ENCODE assay signal across 30 mouse cellular contexts in the genomic region with DNA sequence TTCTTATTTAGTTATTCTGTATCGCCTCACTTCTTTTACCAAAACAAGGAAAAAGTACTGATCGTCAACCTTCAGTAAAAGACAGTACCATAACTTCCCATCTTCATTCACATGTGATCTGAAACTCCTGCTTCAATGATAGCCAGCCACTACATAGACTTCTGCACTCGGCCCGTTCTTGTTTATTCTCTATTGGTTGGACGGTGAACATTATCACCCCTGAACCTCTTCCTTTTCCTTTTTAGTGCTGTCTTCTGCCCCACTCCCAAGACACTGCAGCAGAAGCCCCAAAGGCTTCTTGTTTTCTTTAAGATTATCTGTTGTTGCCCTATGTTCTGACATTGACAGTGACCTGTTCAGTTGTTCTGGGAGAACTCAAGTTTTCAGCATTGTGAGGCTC. TPM values are rescaled to one million over a fixed set of nuclear protein-coding genes. Genes with fewer than 3 reads are reported as not detected.
DNase-seq lines count a peak whose midpoint lies in the region; ATAC-seq and TF ChIP-seq lines count a peak whose summit lies in the region.
"Had no signal": no experiment of that assay in that cellular context is flagged by ENCODE, and none has a peak within 500 bp of the region (broad histone marks: within the 10 kb centered on the region; RNA-seq: fewer than 3 reads in every experiment).

No protein-coding gene starts in this region.

- no peaks in the 10 kb centered on the region for H3K9me3 ChIP-seq in heart, embryonic 10.5 days
- no peaks in the 10 kb centered on the region for H3K9me3 ChIP-seq in liver, embryonic 13.5 days (replicated peaks)
- H3K9me3 ChIP-seq in liver, embryonic 11.5 days (ENCODE audit: control insufficient read depth, low read length), result no peaks in the 10 kb centered on the region
- no peaks in the 10 kb centered on the region for H3K9me3 ChIP-seq in MEL (replicated peaks; ENCODE audit: insufficient read depth, low read length)
- no peaks in the 10 kb centered on the region for H3K9me3 ChIP-seq in liver, embryonic 15.5 days (replicated peaks)
- H3K9me3 ChIP-seq: embryonic facial prominence, embryonic 13.5 days; embryonic facial prominence, embryonic 15.5 days; forebrain, embryonic 10.5 days; forebrain, embryonic 12.5 days had no signal

- H3K4me1 ChIP-seq in heart, embryonic 10.5 days, result no peaks in the 10 kb centered on the region; the same call in 1 of the 2 replicates
- peaks cover 41% of the 10 kb centered on the region for H3K4me1 ChIP-seq in liver, embryonic 13.5 days (replicated peaks)
- H3K4me1 ChIP-seq in liver, embryonic 11.5 days (replicated peaks; ENCODE audit: control insufficient read depth, insufficient read depth, low read length), result 0 out of 2 replicates have a peak, but pooled peaks cover 4% of the 10 kb centered on the region
- peaks cover 19 to 25% of the 10 kb centered on the region in 2 experiments for H3K4me1 ChIP-seq in MEL (ENCODE audit: control insufficient read depth in 1 of 2, insufficient read depth in 2 of 2, low read length in 2 of 2)
- H3K4me1 ChIP-seq in liver, embryonic 15.5 days (replicated peaks), result peaks cover 42% of the 10 kb centered on the region
- H3K4me1 ChIP-seq: embryonic facial prominence, embryonic 13.5 days; embryonic facial prominence, embryonic 15.5 days; forebrain, embryonic 10.5 days; forebrain, embryonic 12.5 days had no signal

- H3K27me3 ChIP-seq in heart, embryonic 10.5 days (ENCODE audit: insufficient read depth, poor library complexity, severe bottlenecking), result no peaks in the 10 kb centered on the region
- H3K27me3 ChIP-seq in liver, embryonic 13.5 days, result no peaks in the 10 kb centered on the region
- no peaks in the 10 kb centered on the region for H3K27me3 ChIP-seq in liver, embryonic 11.5 days (replicated peaks; ENCODE audit: control insufficient read depth, insufficient read depth, low read length)
- no peaks in the 10 kb centered on the region for H3K27me3 ChIP-seq in MEL (ENCODE audit: control insufficient read depth in 1 of 2, insufficient read depth in 2 of 2, low read length in 2 of 2)
- H3K27me3 ChIP-seq in liver, embryonic 15.5 days, result no peaks in the 10 kb centered on the region
- H3K27me3 ChIP-seq: embryonic facial prominence, embryonic 13.5 days; embryonic facial prominence, embryonic 15.5 days; forebrain, embryonic 12.5 days; Patski had no signal

- no peaks in the 10 kb centered on the region for H3K79me2 ChIP-seq in MEL (ENCODE audit: control insufficient read depth, insufficient read depth, low read length, poor library complexity)

- WGBS in heart, embryonic 10.5 days, result 79% methylated on average over 5 of the region's 5 CpGs
- 51% methylated on average over 5 of the region's 5 CpGs for WGBS in liver, embryonic 13.5 days (ENCODE audit: insufficient replicate concordance)
- 63% methylated on average over 5 of the region's 5 CpGs for WGBS in liver, embryonic 11.5 days
- WGBS in liver, embryonic 15.5 days (ENCODE audit: insufficient replicate concordance), result 48% methylated on average over 5 of the region's 5 CpGs

- no peak for TF ChIP-seq POLR2A in MEL (IDR thresholded peaks at IDR 0.05; ENCODE audit: control insufficient read depth in 1 of 2, insufficient read depth in 1 of 2, low read depth in 1 of 2, low read length in 2 of 2, poor library complexity in 1 of 2)

- H3K9ac ChIP-seq in liver, embryonic 13.5 days, result peak overlapping the region; percentile 30; the same call in 1 of the 2 replicates
- H3K9ac ChIP-seq in liver, embryonic 11.5 days (ENCODE audit: low read depth, low read length), result no peak overlapping the region
- H3K9ac ChIP-seq in MEL (ENCODE audit: control insufficient read depth, low read depth, low read length, poor library complexity, severe bottlenecking), result no peak overlapping the region
- no peak overlapping the region; the same call in 1 of the 2 replicates for H3K9ac ChIP-seq in liver, embryonic 15.5 days
- H3K9ac ChIP-seq: embryonic facial prominence, embryonic 13.5 days; embryonic facial prominence, embryonic 15.5 days; forebrain, embryonic 12.5 days had no signal

- TF ChIP-seq EP300 in MEL (IDR thresholded peaks at IDR 0.05; ENCODE audit: low read depth in 1 of 2, low read length in 2 of 2), result no peak

- no peak overlapping the region for H3K4me3 ChIP-seq in heart, embryonic 10.5 days
- no peak overlapping the region for H3K4me3 ChIP-seq in liver, embryonic 13.5 days (replicated peaks)
- no peak overlapping the region for H3K4me3 ChIP-seq in liver, embryonic 11.5 days (ENCODE audit: low read depth, low read length)
- no peak overlapping the region for H3K4me3 ChIP-seq in MEL (ENCODE audit: control insufficient read depth in 1 of 2, insufficient read depth in 1 of 2, low read depth in 2 of 2, low read length in 2 of 2)
- H3K4me3 ChIP-seq in liver, embryonic 15.5 days (replicated peaks), result no peak overlapping the region
- H3K4me3 ChIP-seq: embryonic facial prominence, embryonic 13.5 days; embryonic facial prominence, embryonic 15.5 days; erythroblast, embryonic 14.5 days; forebrain, embryonic 10.5 days; forebrain, embryonic 12.5 days had no signal

- no peak for TF ChIP-seq RAD21 in MEL (IDR thresholded peaks at IDR 0.05; ENCODE audit: low read depth, low read length)

- no peak overlapping the region for H3K27ac ChIP-seq in heart, embryonic 10.5 days
- peak overlapping the region; percentile 76 for H3K27ac ChIP-seq in liver, embryonic 13.5 days
- no peak overlapping the region for H3K27ac ChIP-seq in liver, embryonic 11.5 days (ENCODE audit: low read depth, low read length)
- H3K27ac ChIP-seq in MEL (ENCODE audit: control insufficient read depth, low read depth, low read length), result peak overlapping the region; percentile 28; the same call in 1 of the 2 replicates
- peak overlapping the region; percentile 75 for H3K27ac ChIP-seq in liver, embryonic 15.5 days (replicated peaks)
- H3K27ac ChIP-seq: embryonic facial prominence, embryonic 13.5 days; embryonic facial prominence, embryonic 15.5 days; forebrain, embryonic 10.5 days; forebrain, embryonic 12.5 days had no signal

- peak; percentile 52; the same call in 1 of the 2 replicates for ATAC-seq in liver, embryonic 13.5 days (ENCODE audit: low read depth)
- no peak for ATAC-seq in liver, embryonic 11.5 days (replicated peaks; ENCODE audit: low FRiP score)
- ATAC-seq in liver, embryonic 15.5 days (ENCODE audit: insufficient read depth), result no peak
- ATAC-seq in megakaryocyte, adult 5-6 weeks (ENCODE audit: poor library complexity, severe bottlenecking), result no peak
- ATAC-seq: activated CD4-positive, CD25-positive, alpha-beta regulatory T cell, adult 4 months; forebrain, embryonic 14.5 days; forebrain, embryonic 16.5 days; Patski had no signal

- peak; percentile 10 for DNase-seq in heart, embryonic 10.5 days (ENCODE audit: low spot score)
- no peak for DNase-seq in heart, postnatal 10 days
- DNase-seq in liver, embryonic 13.5 days, result no peak
- DNase-seq in liver, embryonic 11.5 days (ENCODE audit: low spot score), result no peak
- peak; percentile 50 for DNase-seq in MEL (ENCODE audit: low read depth, low spot score)
- no peak for DNase-seq in kidney, adult 8-10 months
- DNase-seq: adrenal gland, adult 8-10 months; adrenal gland, postnatal 14 days; adrenal gland, postnatal 36 days; cerebellum, adult 11-12 months; cerebellum, adult 2 months; cerebellum, adult 9-10 months; cerebellum, postnatal 10 days; cerebellum, postnatal 25 days had no signal

- intact Hi-C loops in heart, postnatal 10 days (cut with DNase I), result loop anchor here (2.0 to 5.0 kb wide), 3 partner anchors 33 to 773 kb away; no protein-coding TSS in a partner anchor

- H3K4me2 ChIP-seq in liver, embryonic 13.5 days, result no peak overlapping the region
- no peak overlapping the region for H3K4me2 ChIP-seq in liver, embryonic 11.5 days
- no peak overlapping the region for H3K4me2 ChIP-seq in liver, embryonic 15.5 days
- H3K4me2 ChIP-seq: embryonic facial prominence, embryonic 13.5 days; embryonic facial prominence, embryonic 15.5 days; forebrain, embryonic 12.5 days had no signal

- H3K36me3 ChIP-seq in heart, embryonic 10.5 days, result no peaks in the 10 kb centered on the region
- H3K36me3 ChIP-seq in liver, embryonic 13.5 days, result no peaks in the 10 kb centered on the region
- H3K36me3 ChIP-seq in liver, embryonic 11.5 days (ENCODE audit: control insufficient read depth, insufficient read depth, low read length), result no peaks in the 10 kb centered on the region
- peaks cover 0 to 23% of the 10 kb centered on the region in 2 experiments; a peak in 2 of 4 replicates for H3K36me3 ChIP-seq in MEL (ENCODE audit: control insufficient read depth in 1 of 2, insufficient read depth in 2 of 2, low read length in 2 of 2)
- H3K36me3 ChIP-seq in liver, embryonic 15.5 days (replicated peaks), result no peaks in the 10 kb centered on the region
- H3K36me3 ChIP-seq: embryonic facial prominence, embryonic 13.5 days; embryonic facial prominence, embryonic 15.5 days; forebrain, embryonic 10.5 days; forebrain, embryonic 12.5 days had no signal

- TF ChIP-seq CTCF in MEL (IDR thresholded peaks at IDR 0.05 in 2 of 3, conservative IDR thresholded peaks at IDR 0.05 in 1 of 3; ENCODE audit: control insufficient read depth in 1 of 3, insufficient read depth in 1 of 3, low read depth in 2 of 3, low read length in 3 of 3, poor library complexity in 1 of 3, severe bottlenecking in 1 of 3), result no peak

RNA-seq across cellular contexts. Expression of a gene that starts 9.6 kb away (rescaled TPM):
- not detected in 2 replicates for polyA plus RNA-seq in heart, embryonic 10.5 days (2016; fragmentation: Nextera tagmentation; extraction: Ambion mirVana)
- total RNA-seq in heart, postnatal 10 days (2021), result not detected
- polyA plus RNA-seq in liver, embryonic 13.5 days (2015; fragmentation: Nextera tagmentation; extraction: Ambion mirVana), result not detected in 2 replicates
- polyA plus RNA-seq in liver, embryonic 11.5 days (2014; fragmentation: Nextera tagmentation; extraction: Ambion mirVana), result not detected in 2 replicates
- total RNA-seq in MEL (2012; rRNA removed), result 4.3 and 7.5 TPM in 2 replicates
- 1 to 10 TPM in 1 of 2 experiments, not detected in 1; 8.2 TPM for polyA plus RNA-seq in MEL (2012; ENCODE audit: insufficient read depth in 1 of 2, insufficient read length in 2 of 2, low read depth in 1 of 2, low replicate concordance in 2 of 2, missing spikeins in 1 of 2)
- polyA plus RNA-seq in liver, embryonic 15.5 days (2015; fragmentation: Nextera tagmentation; extraction: Ambion mirVana), result not detected in 2 replicates
- not detected in 2 replicates for total RNA-seq in megakaryocyte, adult 5-6 weeks (2015)
- not detected in 2 replicates for total RNA-seq in megakaryocyte, adult 5-6 weeks (2017)
- total RNA-seq: adrenal gland, adult 18-20 months; adrenal gland, adult 8-10 months; adrenal gland, postnatal 14 days; adrenal gland, postnatal 36 days; ES-E14 had no signal
- polyA plus RNA-seq: activated CD4-positive, CD25-positive, alpha-beta regulatory T cell, adult 4 months; C2C12; cerebellum, adult 2 months; cortical plate, adult 2 months; embryonic facial prominence, embryonic 11.5 days; embryonic facial prominence, embryonic 13.5 days; embryonic facial prominence, embryonic 15.5 days; erythroblast, embryonic 14.5 days; forebrain, embryonic 10.5 days; forebrain, embryonic 12.5 days; forebrain, embryonic 14.5 days; forebrain, embryonic 16.5 days; Patski had no signal

RNA-seq across cellular contexts. Expression of a gene that starts 12.2 kb away (rescaled TPM):
- not detected in 2 replicates for polyA plus RNA-seq in heart, embryonic 10.5 days (2016; fragmentation: Nextera tagmentation; extraction: Ambion mirVana)
- total RNA-seq in heart, postnatal 10 days (2021), result not detected
- not detected in 2 replicates for polyA plus RNA-seq in liver, embryonic 13.5 days (2015; fragmentation: Nextera tagmentation; extraction: Ambion mirVana)
- not detected in 2 replicates for polyA plus RNA-seq in liver, embryonic 11.5 days (2014; fragmentation: Nextera tagmentation; extraction: Ambion mirVana)
- total RNA-seq in MEL (2012; rRNA removed), result not detected in 2 replicates
- polyA plus RNA-seq in MEL (2012; ENCODE audit: insufficient read depth in 1 of 2, insufficient read length in 2 of 2, low read depth in 1 of 2, low replicate concordance in 2 of 2, missing spikeins in 1 of 2), result not detected
- polyA plus RNA-seq in liver, embryonic 15.5 days (2015; fragmentation: Nextera tagmentation; extraction: Ambion mirVana), result not detected in 2 replicates
- not detected in 2 replicates for total RNA-seq in megakaryocyte, adult 5-6 weeks (2015)
- total RNA-seq in megakaryocyte, adult 5-6 weeks (2017), result not detected in 2 replicates
- total RNA-seq: adrenal gland, adult 18-20 months; adrenal gland, adult 8-10 months; adrenal gland, postnatal 14 days; adrenal gland, postnatal 36 days; ES-E14 had no signal
- polyA plus RNA-seq: activated CD4-positive, CD25-positive, alpha-beta regulatory T cell, adult 4 months; C2C12; cerebellum, adult 2 months; embryonic facial prominence, embryonic 11.5 days; embryonic facial prominence, embryonic 13.5 days; embryonic facial prominence, embryonic 15.5 days; erythroblast, embryonic 14.5 days; forebrain, embryonic 10.5 days; forebrain, embryonic 12.5 days; forebrain, embryonic 14.5 days; forebrain, embryonic 16.5 days; Patski had no signal

RNA-seq across cellular contexts. Expression of a gene that starts 41.1 kb away (rescaled TPM):
- 63.5 and 89.9 TPM in 2 replicates for polyA plus RNA-seq in heart, embryonic 10.5 days (2016; fragmentation: Nextera tagmentation; extraction: Ambion mirVana)
- 10 to 100 TPM; 20.4 to 25.7 TPM for total RNA-seq in heart, postnatal 10 days (2021)
- polyA plus RNA-seq in liver, embryonic 13.5 days (2015; fragmentation: Nextera tagmentation; extraction: Ambion mirVana), result 422 and 453 TPM in 2 replicates
- 388 and 389 TPM in 2 replicates for polyA plus RNA-seq in liver, embryonic 11.5 days (2014; fragmentation: Nextera tagmentation; extraction: Ambion mirVana)
- total RNA-seq in MEL (2012; rRNA removed), result 159 and 204 TPM in 2 replicates
- polyA plus RNA-seq in MEL (2012; ENCODE audit: insufficient read depth in 1 of 2, insufficient read length in 2 of 2, low read depth in 1 of 2, low replicate concordance in 2 of 2, missing spikeins in 1 of 2), result 100 to 1,000 TPM; 110 to 421 TPM
- polyA plus RNA-seq in liver, embryonic 15.5 days (2015; fragmentation: Nextera tagmentation; extraction: Ambion mirVana), result 496 and 576 TPM in 2 replicates
- 36.6 and 50.8 TPM in 2 replicates for total RNA-seq in megakaryocyte, adult 5-6 weeks (2015)
- total RNA-seq in megakaryocyte, adult 5-6 weeks (2017), result 17.7 and 25.5 TPM in 2 replicates

Comparison
In these comparisons a context has a peak if more than half of its experiments do, and no peak if none do; other contexts are left out.
1. DNase-seq: peak in heart, embryonic 10.5 days (single experiment) and MEL (single experiment); none in heart, postnatal 10 days (0 of 2), liver, embryonic 13.5 days (single experiment), liver, embryonic 11.5 days (single experiment) and kidney, adult 8-10 months (0 of 2).
2. H3K27ac ChIP-seq: peak in liver, embryonic 13.5 days (single experiment), MEL (single experiment) and liver, embryonic 15.5 days (single experiment); none in heart, embryonic 10.5 days (single experiment) and liver, embryonic 11.5 days (single experiment).